Mouse (Mus musculus): ENCODE results near the gene Rbfox1. TPM values are rescaled to one million over a fixed set of nuclear protein-coding genes. Genes with fewer than 3 reads are reported as not detected.

The Rbfox1 gene
- polyA plus RNA-seq, 2 experiments from 2014 or later = not detected

DNA sequence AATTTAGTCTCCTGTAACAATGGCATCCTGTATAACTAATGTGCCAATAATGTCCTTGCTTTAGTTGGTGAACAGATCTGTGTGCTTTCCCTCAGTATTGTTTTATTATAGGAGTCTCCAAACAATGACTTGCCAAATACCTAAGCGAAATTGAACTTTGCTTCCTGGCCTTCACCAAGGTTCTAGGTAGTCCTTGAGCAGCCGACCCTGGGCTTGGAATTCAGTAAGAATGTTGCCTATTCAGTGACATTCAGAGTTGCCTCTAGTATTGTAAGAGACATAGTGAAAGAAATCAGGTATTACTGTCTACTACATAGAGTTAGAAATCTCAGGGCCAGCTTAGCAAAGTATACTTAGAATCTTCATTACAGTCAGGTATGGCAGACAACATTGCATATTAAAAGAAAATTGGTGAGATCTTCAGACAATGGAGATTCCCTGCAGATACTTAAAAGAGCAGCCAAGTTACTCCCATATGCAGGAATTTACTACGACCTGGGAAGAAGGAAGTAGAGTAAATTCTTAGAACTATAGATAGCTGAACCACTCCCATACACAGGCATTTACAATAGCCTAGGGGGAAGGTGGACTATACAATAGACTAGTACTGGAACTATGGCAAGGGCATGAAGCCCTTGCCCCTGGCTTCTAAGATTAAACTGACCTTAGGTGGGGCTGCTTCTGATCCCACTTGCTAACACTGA lies 1540.4 kb downstream of the Rbfox1 start:
- ATAC-seq = no peak

DNA sequence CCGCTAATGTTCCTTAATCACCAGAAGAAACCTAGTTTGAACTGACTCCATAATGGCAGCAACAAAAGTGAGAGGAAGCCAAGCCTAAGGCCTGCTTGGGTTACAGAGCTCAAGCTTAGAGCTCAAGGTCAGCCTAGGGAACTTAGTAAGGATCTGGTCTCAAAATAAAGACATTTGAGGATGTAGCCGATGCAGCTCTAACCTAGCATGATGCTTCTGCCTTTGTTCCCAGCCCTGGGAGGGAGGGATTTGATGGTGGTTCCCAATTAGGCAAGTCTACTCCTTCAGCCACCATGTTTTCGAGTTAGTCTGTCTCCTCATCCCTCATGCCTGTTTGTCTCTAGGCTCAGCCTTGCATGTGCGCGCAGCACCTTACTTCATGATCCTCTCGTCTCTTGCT lies 1548.1 kb downstream of the Rbfox1 start:
- no peak for ATAC-seq

DNA sequence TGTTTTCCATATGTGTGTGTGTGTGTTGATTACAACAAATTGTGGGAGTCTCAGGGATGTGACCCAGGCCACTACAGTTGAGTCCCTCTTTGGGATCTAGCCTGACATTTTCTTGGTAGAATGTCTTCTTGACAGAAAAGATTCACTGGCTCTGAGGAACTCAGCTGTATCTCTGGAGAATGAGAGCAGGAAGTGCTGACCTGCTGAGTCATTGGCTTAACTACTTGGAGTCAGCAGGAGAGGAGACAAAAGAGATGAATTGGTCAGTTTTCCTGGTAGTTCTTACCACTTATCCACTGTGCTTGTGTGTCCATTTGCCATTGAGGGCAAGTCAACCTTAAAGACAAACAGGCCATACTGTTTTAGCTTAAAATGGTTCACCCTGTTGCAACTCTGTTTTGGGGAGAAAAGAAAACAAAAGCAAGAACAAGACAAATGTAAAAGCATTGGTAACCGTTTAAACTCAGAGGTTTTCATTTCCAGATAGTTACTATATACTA lies 1561.7 kb downstream of the Rbfox1 start:
- no peak for ATAC-seq

DNA sequence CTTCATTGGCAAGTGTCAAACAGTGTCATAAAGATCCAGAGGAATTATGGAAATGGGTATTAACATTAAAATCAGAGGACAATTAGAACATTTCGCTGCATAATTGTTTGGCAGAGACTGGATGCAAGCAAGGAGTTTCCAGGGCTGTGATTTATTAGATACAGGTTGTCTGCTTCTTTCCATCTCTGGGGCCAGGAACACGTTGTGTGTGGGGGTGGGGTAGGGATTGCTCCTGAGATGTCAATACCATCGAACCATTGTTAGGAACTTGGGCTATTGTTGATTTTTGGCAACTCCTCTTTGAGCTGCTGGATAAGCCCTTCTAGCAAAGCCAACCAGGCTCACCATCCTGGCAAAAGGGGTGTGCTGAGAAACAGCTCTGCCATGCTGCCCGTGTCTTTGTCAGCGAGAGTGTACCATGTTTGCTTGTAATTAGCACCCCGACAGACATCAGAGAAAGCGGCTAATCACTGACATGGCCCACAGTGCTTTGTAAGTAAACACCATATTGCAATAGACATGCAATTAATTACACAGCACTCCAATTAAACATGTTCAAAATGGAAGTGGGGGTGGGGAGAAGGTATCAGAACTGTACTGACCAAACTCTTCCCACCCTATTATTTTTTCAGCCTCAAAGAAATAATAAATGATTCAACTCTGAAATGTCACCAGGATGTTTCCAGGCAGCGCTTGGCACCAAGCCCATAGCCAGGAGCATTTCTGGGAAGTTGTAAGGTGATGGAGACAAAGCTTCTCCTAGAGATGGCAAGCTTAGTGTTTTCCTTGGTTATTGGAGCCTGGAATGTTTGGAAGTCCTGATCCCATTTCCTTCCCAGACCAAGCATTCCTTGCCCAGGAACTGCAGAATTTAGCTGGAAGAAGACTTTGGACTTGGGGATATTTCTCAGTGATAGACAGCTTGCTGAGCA lies 1562.8 kb downstream of the Rbfox1 start:
- ATAC-seq = no peak

- no peak for ATAC-seq
Measured at GRCm38 (mm10) chr16:7451193-7451592, 1566.0 kb downstream of the Rbfox1 start.

DNA sequence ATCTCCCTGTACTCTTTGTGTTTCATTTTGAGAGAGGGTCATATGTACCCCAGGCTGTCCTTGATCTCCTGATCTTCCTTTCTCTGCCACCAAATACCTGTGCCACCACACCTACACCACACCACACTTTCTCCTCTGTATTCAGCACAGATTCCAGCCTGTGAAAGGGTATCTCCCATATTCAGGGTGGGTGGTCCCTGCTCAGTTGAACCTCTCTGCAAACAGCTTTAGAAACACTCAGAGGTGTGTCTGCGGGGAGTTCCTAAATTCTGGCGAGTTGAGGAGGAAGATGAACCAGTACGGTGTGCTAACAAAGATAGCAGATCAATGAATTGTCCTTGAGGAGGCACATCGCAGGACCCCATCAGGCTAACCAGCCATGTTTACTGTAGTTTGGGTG lies 1572.4 kb downstream of the Rbfox1 start:
- ATAC-seq = no peak

Data from activated CD4-positive, CD25-positive, alpha-beta regulatory T cell, adult 4 months (primary cell).